Mouse (Mus musculus): ENCODE data around the gene Cenpx.

DNA sequence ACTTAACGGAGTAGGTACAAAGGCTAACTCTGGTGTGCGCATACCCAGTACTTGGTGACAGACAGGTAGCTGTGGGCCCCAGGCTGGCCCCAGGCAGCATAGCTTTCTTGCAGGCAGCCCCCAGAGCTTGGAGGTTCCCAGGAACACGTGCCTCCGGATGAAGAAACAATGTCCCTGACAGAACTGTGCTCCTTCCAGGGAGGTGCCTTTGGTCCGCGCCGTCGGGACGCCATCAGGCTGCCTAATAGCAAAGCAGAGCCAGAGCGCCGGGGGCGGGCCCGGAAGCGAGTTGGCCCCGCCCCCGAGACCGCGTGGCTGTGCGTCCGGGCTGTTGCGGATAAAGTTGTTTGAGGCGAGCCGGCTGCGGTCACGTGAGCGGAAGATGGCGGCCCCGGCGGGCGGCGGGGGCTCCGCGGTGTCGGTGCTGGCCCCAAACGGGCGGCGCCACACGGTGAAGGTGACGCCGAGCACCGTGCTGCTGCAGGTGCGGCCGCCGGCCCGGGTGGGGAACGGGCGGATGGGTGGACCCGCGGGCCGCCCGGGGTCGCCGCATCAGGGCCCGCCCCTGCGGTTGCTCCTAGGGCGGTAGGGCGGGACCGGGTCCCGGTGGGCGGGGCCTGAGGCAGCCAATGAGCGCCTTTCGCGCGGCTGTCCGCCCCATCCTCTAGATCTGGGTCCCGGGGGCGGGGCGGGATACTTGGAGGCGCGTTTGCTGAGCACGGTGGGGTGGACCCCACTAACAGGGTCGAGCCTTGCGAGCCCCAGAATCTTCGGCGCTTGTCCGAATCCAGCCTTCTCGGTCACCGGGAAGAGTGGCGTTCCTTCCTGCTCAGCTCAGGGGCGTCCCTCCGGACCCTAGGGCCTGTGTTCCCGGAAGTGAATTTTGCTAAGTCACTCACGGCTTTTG lies 40.6 kb downstream of the Cenpx start, which contains the start of gene Aspscr1:
- peak; percentile 44; the same call in 1 of the 2 replicates for TF ChIP-seq ZNF384 (IDR thresholded peaks at IDR 0.05; ENCODE audit: low read depth, low read length)
- peak; percentile 75; the same call in 1 of the 2 replicates for TF ChIP-seq MAFK (IDR thresholded peaks at IDR 0.05; ENCODE audit: insufficient read depth, low read depth, low read length)
- TF ChIP-seq ZC3H11A (IDR thresholded peaks at IDR 0.05; ENCODE audit: borderline replicate concordance, low read depth, low read length) = no peak
- no peak for TF ChIP-seq CHD2 (IDR thresholded peaks at IDR 0.05; ENCODE audit: low read depth, low read length)
- TF ChIP-seq HCFC1 (IDR thresholded peaks at IDR 0.05; ENCODE audit: borderline replicate concordance, insufficient read depth, low read length) = peak; percentile 75
